Mouse (Mus musculus): ENCODE data around the gene Rpusd4. TPM values are rescaled to one million over a fixed set of nuclear protein-coding genes. Genes with fewer than 3 reads are reported as not detected.
A peak's percentile ranks its signal among the peaks of the same experiment; 100 is the strongest.

Gene Rpusd4
- total and polyA plus RNA-seq, 2 experiments from 2014 or later, result 6.9 to 10.6 TPM

- no peak overlapping the region for H3K27ac ChIP-seq (ENCODE audit: low read depth, low read length)
- no peak overlapping the region for H3K4me2 ChIP-seq (ENCODE audit: low read depth, low read length, poor library complexity, severe bottlenecking)
- peak; percentile 78 for DNase-seq (ENCODE audit: low spot score)
- no peaks in the 10 kb centered on the region for H3K9me3 ChIP-seq (ENCODE audit: low read length)
- no peaks in the 10 kb centered on the region for H3K4me1 ChIP-seq (ENCODE audit: insufficient read depth, low read length)
- peak; percentile 44 for ATAC-seq (ENCODE audit: low FRiP score)
- no peak overlapping the region for H3K9ac ChIP-seq (replicated peaks; ENCODE audit: low read length, poor library complexity, severe bottlenecking)
- peak; percentile 91 for TF ChIP-seq CTCF (IDR thresholded peaks at IDR 0.05)
- WGBS, result 10% methylated on average over 5 of the region's 5 CpGs
- peaks cover 7% of the 10 kb centered on the region for H3K36me3 ChIP-seq (ENCODE audit: insufficient read depth, low read length)
- no peak overlapping the region for H3K4me3 ChIP-seq (ENCODE audit: low read depth, low read length)
- no peaks in the 10 kb centered on the region for H3K27me3 ChIP-seq (ENCODE audit: insufficient read depth, low read length)
Observed at GRCm38 (mm10) chr9:35282006-35282850, 14.6 kb downstream of the Rpusd4 start.

GRCm38 (mm10) chr9:35282851-35283200, 15.2 kb downstream of the Rpusd4 start:
- H3K4me3 ChIP-seq (ENCODE audit: low read depth, low read length), result no peak overlapping the region
- H3K4me2 ChIP-seq (ENCODE audit: low read depth, low read length, poor library complexity, severe bottlenecking), result no peak overlapping the region
- no peaks in the 10 kb centered on the region for H3K4me1 ChIP-seq (ENCODE audit: insufficient read depth, low read length)
- H3K27me3 ChIP-seq (ENCODE audit: insufficient read depth, low read length), result no peaks in the 10 kb centered on the region
- DNase-seq (ENCODE audit: low spot score) (no peak), ATAC-seq (ENCODE audit: low FRiP score) (no peak)
- H3K9ac ChIP-seq (replicated peaks; ENCODE audit: low read length, poor library complexity, severe bottlenecking), result no peak overlapping the region
- TF ChIP-seq CTCF (IDR thresholded peaks at IDR 0.05), result no peak
- peaks cover 3% of the 10 kb centered on the region; the same call in 1 of the 2 replicates for H3K36me3 ChIP-seq (ENCODE audit: insufficient read depth, low read length)
- H3K9me3 ChIP-seq (ENCODE audit: low read length), result no peaks in the 10 kb centered on the region
- WGBS, result 49% methylated on average over 5 of the region's 5 CpGs
- H3K27ac ChIP-seq (ENCODE audit: low read depth, low read length), result no peak overlapping the region

- Histone ChIP-seq H3K9me3 (ENCODE audit: low read length) (no peaks in the 10 kb centered on the region), H3K36me3 (ENCODE audit: insufficient read depth, low read length) (no peaks in the 10 kb centered on the region), H3K4me3 (ENCODE audit: low read depth, low read length) (no peak overlapping the region), H3K4me2 (ENCODE audit: low read depth, low read length, poor library complexity, severe bottlenecking) (no peak overlapping the region), H3K9ac (replicated peaks; ENCODE audit: low read length, poor library complexity, severe bottlenecking) (no peak overlapping the region), H3K4me1 (ENCODE audit: insufficient read depth, low read length) (no peaks in the 10 kb centered on the region), H3K27ac (ENCODE audit: low read depth, low read length) (no peak overlapping the region), H3K27me3 (ENCODE audit: insufficient read depth, low read length) (0 out of 2 replicates have a peak, but pooled peaks cover 2% of the 10 kb centered on the region)
- 56% methylated on average over 13 of the region's 13 CpGs for WGBS
- no peak for TF ChIP-seq CTCF (IDR thresholded peaks at IDR 0.05)
- DNase-seq (ENCODE audit: low spot score) (no peak), ATAC-seq (ENCODE audit: low FRiP score) (no peak)
Observed at GRCm38 (mm10) chr9:35283415-35284069, 15.9 kb downstream of the Rpusd4 start.

- DNase-seq (ENCODE audit: low spot score) (no peak), ATAC-seq (ENCODE audit: low FRiP score) (no peak)
- Histone ChIP-seq H3K4me1 (ENCODE audit: insufficient read depth, low read length) (no peaks in the 10 kb centered on the region), H3K27me3 (ENCODE audit: insufficient read depth, low read length) (0 out of 2 replicates have a peak, but pooled peaks cover 5% of the 10 kb centered on the region), H3K4me2 (ENCODE audit: low read depth, low read length, poor library complexity, severe bottlenecking) (no peak overlapping the region), H3K9ac (replicated peaks; ENCODE audit: low read length, poor library complexity, severe bottlenecking) (no peak overlapping the region), H3K36me3 (ENCODE audit: insufficient read depth, low read length) (no peaks in the 10 kb centered on the region), H3K27ac (ENCODE audit: low read depth, low read length) (no peak overlapping the region), H3K4me3 (ENCODE audit: low read depth, low read length) (no peak overlapping the region), H3K9me3 (ENCODE audit: low read length) (no peaks in the 10 kb centered on the region)
- 91% methylated on average over 4 of the region's 4 CpGs for WGBS
- TF ChIP-seq CTCF (IDR thresholded peaks at IDR 0.05), result no peak
Observed at GRCm38 (mm10) chr9:35284351-35284750, 16.7 kb downstream of the Rpusd4 start.

GRCm38 (mm10) chr9:35286351-35286750, 18.7 kb downstream of the Rpusd4 start:
- Histone ChIP-seq H3K4me3 (ENCODE audit: low read depth, low read length) (no peak overlapping the region), H3K27ac (ENCODE audit: low read depth, low read length) (no peak overlapping the region), H3K4me1 (ENCODE audit: insufficient read depth, low read length) (no peaks in the 10 kb centered on the region), H3K27me3 (ENCODE audit: insufficient read depth, low read length) (0 out of 2 replicates have a peak, but pooled peaks cover 5% of the 10 kb centered on the region), H3K9ac (replicated peaks; ENCODE audit: low read length, poor library complexity, severe bottlenecking) (no peak overlapping the region), H3K36me3 (ENCODE audit: insufficient read depth, low read length) (no peaks in the 10 kb centered on the region), H3K9me3 (ENCODE audit: low read length) (no peaks in the 10 kb centered on the region), H3K4me2 (ENCODE audit: low read depth, low read length, poor library complexity, severe bottlenecking) (no peak overlapping the region)
- WGBS, result 60% methylated on average over 3 of the region's 3 CpGs
- no peak for DNase-seq (ENCODE audit: low spot score)
- no peak for TF ChIP-seq CTCF (IDR thresholded peaks at IDR 0.05)
- ATAC-seq (ENCODE audit: low FRiP score), result no peak

GRCm38 (mm10) chr9:35289992-35290391, 22.3 kb downstream of the Rpusd4 start:
- no peak overlapping the region for H3K27ac ChIP-seq (ENCODE audit: low read depth, low read length)
- WGBS, result 35% methylated on average over 7 of the region's 7 CpGs
- no peak for DNase-seq (ENCODE audit: low spot score)

More at GRCm38 (mm10) chr9:35289992-35290391, 22.3 kb downstream of the Rpusd4 start:
- Histone ChIP-seq H3K4me2 (ENCODE audit: low read depth, low read length, poor library complexity, severe bottlenecking) (no peak overlapping the region), H3K9me3 (ENCODE audit: low read length) (no peaks in the 10 kb centered on the region), H3K36me3 (ENCODE audit: insufficient read depth, low read length) (no peaks in the 10 kb centered on the region), H3K4me1 (ENCODE audit: insufficient read depth, low read length) (no peaks in the 10 kb centered on the region), H3K27me3 (ENCODE audit: insufficient read depth, low read length) (0 out of 2 replicates have a peak, but pooled peaks cover 5% of the 10 kb centered on the region), H3K9ac (replicated peaks; ENCODE audit: low read length, poor library complexity, severe bottlenecking) (no peak overlapping the region), H3K4me3 (ENCODE audit: low read depth, low read length) (no peak overlapping the region)
- ATAC-seq (ENCODE audit: low FRiP score), result no peak
- no peak for TF ChIP-seq CTCF (IDR thresholded peaks at IDR 0.05)
